Comparison of ENCODE assay signal across 8 mouse cellular contexts in genomic region chr16:36875276-36875851, GRCm38 (mm10). TPM values are rescaled to one million over a fixed set of nuclear protein-coding genes. Genes with fewer than 3 reads are reported as not detected.
DNase-seq lines count a peak whose midpoint lies in the region; ATAC-seq and TF ChIP-seq lines count a peak whose summit lies in the region.

No protein-coding gene starts in this region.

- no peaks in the 10 kb centered on the region for H3K9me3 ChIP-seq in embryonic facial prominence, embryonic 10.5 days
- H3K9me3 ChIP-seq in heart, embryonic 16.5 days (replicated peaks; ENCODE audit: control insufficient read depth, low read length): no peaks in the 10 kb centered on the region
- H3K9me3 ChIP-seq in liver, embryonic 11.5 days (ENCODE audit: control insufficient read depth, low read length): no peaks in the 10 kb centered on the region

- peaks cover 12% of the 10 kb centered on the region for H3K4me1 ChIP-seq in embryonic facial prominence, embryonic 10.5 days
- H3K4me1 ChIP-seq in heart, embryonic 16.5 days (ENCODE audit: control insufficient read depth, insufficient read depth, low read length): peaks cover 27% of the 10 kb centered on the region
- peaks cover 10% of the 10 kb centered on the region for H3K4me1 ChIP-seq in liver, embryonic 11.5 days (replicated peaks; ENCODE audit: control insufficient read depth, insufficient read depth, low read length)

- H3K27ac ChIP-seq in left cerebral cortex, adult 2 months: peak overlapping the region; percentile 91
- H3K27ac ChIP-seq in embryonic facial prominence, embryonic 10.5 days (replicated peaks): peak overlapping the region; percentile 86
- H3K27ac ChIP-seq in heart, embryonic 16.5 days (ENCODE audit: low read length): peak overlapping the region; percentile 61
- H3K27ac ChIP-seq in liver, embryonic 11.5 days (ENCODE audit: low read depth, low read length): peak overlapping the region; percentile 74

- peak overlapping the region; percentile 82 for H3K9ac ChIP-seq in heart, embryonic 16.5 days (ENCODE audit: low read length)
- H3K9ac ChIP-seq in liver, embryonic 11.5 days (ENCODE audit: low read depth, low read length): peak overlapping the region; percentile 82

- peak overlapping the region; percentile 66 for H3K4me3 ChIP-seq in left cerebral cortex, adult 2 months
- peak overlapping the region; percentile 86 for H3K4me3 ChIP-seq in embryonic facial prominence, embryonic 10.5 days
- H3K4me3 ChIP-seq in heart, embryonic 16.5 days (ENCODE audit: low read length): peak overlapping the region; percentile 98
- peak overlapping the region; percentile 95 for H3K4me3 ChIP-seq in liver, embryonic 11.5 days (ENCODE audit: low read depth, low read length)

- intact Hi-C loops in left cerebral cortex, adult 2 months (cut with DNase I): loop anchor here (2.0 to 10.0 kb wide), 2 partner anchors 135 to 809 kb away; partner anchors contain the start of gene Polq

- under 1% methylated on average over 48 of the region's 48 CpGs for WGBS in embryonic facial prominence, embryonic 10.5 days
- WGBS in heart, embryonic 16.5 days: under 1% methylated on average over 44 of the region's 48 CpGs
- WGBS in liver, embryonic 11.5 days: under 1% methylated on average over 47 of the region's 48 CpGs

- no peak; the same call in 1 of the 2 replicates for TF ChIP-seq CTCF in left cerebral cortex, adult 2 months (IDR thresholded peaks at IDR 0.05)

- H3K4me2 ChIP-seq in heart, embryonic 16.5 days (ENCODE audit: low read depth, low read length): peak overlapping the region; percentile 70
- H3K4me2 ChIP-seq in liver, embryonic 11.5 days: peak overlapping the region; percentile 78

- peak; percentile 63 for ATAC-seq in heart, embryonic 16.5 days (replicated peaks; ENCODE audit: extremely low read depth, insufficient read depth, low FRiP score)
- ATAC-seq in liver, embryonic 11.5 days (replicated peaks; ENCODE audit: low FRiP score): peak; percentile 76

- H3K27me3 ChIP-seq in embryonic facial prominence, embryonic 10.5 days (replicated peaks; ENCODE audit: low read depth, poor library complexity, severe bottlenecking): no peaks in the 10 kb centered on the region
- no peaks in the 10 kb centered on the region for H3K27me3 ChIP-seq in heart, embryonic 16.5 days (ENCODE audit: control insufficient read depth, insufficient read depth, low read length)
- H3K27me3 ChIP-seq in liver, embryonic 11.5 days (replicated peaks; ENCODE audit: control insufficient read depth, insufficient read depth, low read length): no peaks in the 10 kb centered on the region

- no peak for DNase-seq in left cerebral cortex, adult 2 months (ENCODE audit: extremely low spot score in 1 of 2, low spot score in 2 of 2)
- no peak for DNase-seq in left cerebral cortex, adult 8-10 months (ENCODE audit: low spot score in 2 of 2)
- DNase-seq in MN1 (ENCODE audit: low spot score): peak; percentile 51
- DNase-seq in embryonic facial prominence, embryonic 10.5 days (ENCODE audit: low spot score): no peak
- no peak for DNase-seq in liver, embryonic 11.5 days (ENCODE audit: low spot score)
- DNase-seq in ovary, postnatal 10 days (ENCODE audit: low spot score): peak; percentile 57
- no peak for DNase-seq in thymus, postnatal 36 days

- H3K36me3 ChIP-seq in embryonic facial prominence, embryonic 10.5 days (replicated peaks): peaks cover 26% of the 10 kb centered on the region
- H3K36me3 ChIP-seq in heart, embryonic 16.5 days (ENCODE audit: control insufficient read depth, insufficient read depth): peaks cover 9% of the 10 kb centered on the region
- H3K36me3 ChIP-seq in liver, embryonic 11.5 days (ENCODE audit: control insufficient read depth, insufficient read depth, low read length): peaks cover 4% of the 10 kb centered on the region; the same call in 1 of the 2 replicates

RNA-seq across cellular contexts. Expression of gene Golgb1, which starts 0.4 kb away (rescaled TPM):
- 10 to 100 TPM; 77.8 to 92.1 TPM for total RNA-seq in left cerebral cortex, adult 2 months (2021)
- total RNA-seq in left cerebral cortex, adult 8-10 months (2022): 10 to 100 TPM; 69.1 to 87.5 (median 73.6) TPM
- polyA plus RNA-seq in embryonic facial prominence, embryonic 10.5 days (2016; fragmentation: Nextera tagmentation; extraction: Ambion mirVana): 76.0 and 80.5 TPM in 2 replicates
- polyA plus RNA-seq in heart, embryonic 16.5 days (2015; fragmentation: Nextera tagmentation; extraction: Ambion mirVana): 53.0 and 54.4 TPM in 2 replicates
- polyA plus RNA-seq in liver, embryonic 11.5 days (2014; fragmentation: Nextera tagmentation; extraction: Ambion mirVana): 41.5 and 50.5 TPM in 2 replicates

RNA-seq across cellular contexts. Expression of gene Eaf2, which starts 0.6 kb away (rescaled TPM):
- total RNA-seq in left cerebral cortex, adult 2 months (2021): 1 to 10 TPM; 1.3 to 1.4 TPM
- 1 to 10 TPM in 2 of 4 experiments, under 1 TPM in 2; 0.70 to 1.7 (median 1.2) TPM for total RNA-seq in left cerebral cortex, adult 8-10 months (2022)
- 1.4 and 2.1 TPM in 2 replicates for polyA plus RNA-seq in embryonic facial prominence, embryonic 10.5 days (2016; fragmentation: Nextera tagmentation; extraction: Ambion mirVana)
- 0.62 and 0.79 TPM in 2 replicates for polyA plus RNA-seq in heart, embryonic 16.5 days (2015; fragmentation: Nextera tagmentation; extraction: Ambion mirVana)
- polyA plus RNA-seq in liver, embryonic 11.5 days (2014; fragmentation: Nextera tagmentation; extraction: Ambion mirVana): 0.53 and 0.71 TPM in 2 replicates

RNA-seq across cellular contexts. Expression of gene Iqcb1, which starts 47.2 kb away (rescaled TPM):
- total RNA-seq in left cerebral cortex, adult 2 months (2021): 10 to 100 TPM; 41.9 to 49.2 TPM
- 10 to 100 TPM; 48.5 to 55.7 (median 52.4) TPM for total RNA-seq in left cerebral cortex, adult 8-10 months (2022)
- polyA plus RNA-seq in embryonic facial prominence, embryonic 10.5 days (2016; fragmentation: Nextera tagmentation; extraction: Ambion mirVana): 69.2 and 74.6 TPM in 2 replicates
- polyA plus RNA-seq in heart, embryonic 16.5 days (2015; fragmentation: Nextera tagmentation; extraction: Ambion mirVana): 21.2 and 21.6 TPM in 2 replicates
- 30.3 and 32.1 TPM in 2 replicates for polyA plus RNA-seq in liver, embryonic 11.5 days (2014; fragmentation: Nextera tagmentation; extraction: Ambion mirVana)

RNA-seq across cellular contexts. Expression of gene Hcls1, which starts 59.4 kb away (rescaled TPM):
- total RNA-seq in left cerebral cortex, adult 2 months (2021): 1 to 10 TPM; 3.6 to 3.7 TPM
- total RNA-seq in left cerebral cortex, adult 8-10 months (2022): 10 to 100 TPM in 2 of 4 experiments, 1 to 10 TPM in 2; 3.6 to 13.4 (median 8.9) TPM
- polyA plus RNA-seq in embryonic facial prominence, embryonic 10.5 days (2016; fragmentation: Nextera tagmentation; extraction: Ambion mirVana): 1.5 and 3.0 TPM in 2 replicates
- polyA plus RNA-seq in heart, embryonic 16.5 days (2015; fragmentation: Nextera tagmentation; extraction: Ambion mirVana): 9.4 and 19.2 TPM in 2 replicates
- polyA plus RNA-seq in liver, embryonic 11.5 days (2014; fragmentation: Nextera tagmentation; extraction: Ambion mirVana): 5.4 and 8.3 TPM in 2 replicates

Comparison
In these comparisons a context has a peak if more than half of its experiments do, and no peak if none do; other contexts are left out.
1. DNase-seq: peak in MN1 (single experiment) and ovary, postnatal 10 days (single experiment); none in left cerebral cortex, adult 2 months (0 of 2), left cerebral cortex, adult 8-10 months (0 of 2), embryonic facial prominence, embryonic 10.5 days (single experiment), liver, embryonic 11.5 days (single experiment) and thymus, postnatal 36 days (0 of 2).
2. Peak in every context shown above with its lines, with median percentiles within 50 percentile points of each other: H3K27ac ChIP-seq and H3K4me3 ChIP-seq.